Mouse (Mus musculus): ENCODE data around the gene Ankrd54. TPM values are rescaled to one million over a fixed set of nuclear protein-coding genes. Genes with fewer than 3 reads are reported as not detected.
"Not testable (repeated sequence)": the region's sequence is repeated elsewhere in the genome, so short reads cannot be mapped to it uniquely, and the experiment has no call there.

Gene Ankrd54
- total RNA-seq, 2 experiments from 2014 or later: 18.9 to 19.0 TPM

- DNase-seq (ENCODE audit: low spot score in 2 of 2): no peak
These were observed 44.5 kb downstream of the Ankrd54 start for GRCm38 (mm10) chr15:79018191-79018590.

GRCm38 (mm10) chr15:79013382-79013781 lies 49.3 kb downstream of the Ankrd54 start:
- DNase-seq (ENCODE audit: low spot score in 2 of 2): no peak

DNA sequence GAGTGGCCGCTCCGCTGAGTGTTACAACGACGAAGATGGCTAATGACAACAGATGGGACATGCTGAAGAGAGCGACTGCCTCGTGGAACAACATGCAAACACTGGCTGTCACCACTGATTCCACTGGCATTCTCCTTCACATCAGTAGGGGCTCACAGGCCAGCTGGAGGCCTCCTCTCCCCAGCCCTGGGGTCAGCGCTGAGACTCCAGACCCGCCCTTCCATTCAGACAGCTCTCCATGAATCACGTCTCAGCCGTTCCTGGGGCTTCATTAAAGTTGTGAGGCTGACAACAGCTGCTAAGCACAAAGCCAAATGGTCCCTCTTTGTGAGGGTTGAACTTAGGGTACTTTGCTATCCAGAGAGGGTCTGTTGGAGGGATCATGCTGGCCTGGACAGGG lies 51.1 kb downstream of the Ankrd54 start:
- no peak for DNase-seq (ENCODE audit: low spot score in 2 of 2)

DNA sequence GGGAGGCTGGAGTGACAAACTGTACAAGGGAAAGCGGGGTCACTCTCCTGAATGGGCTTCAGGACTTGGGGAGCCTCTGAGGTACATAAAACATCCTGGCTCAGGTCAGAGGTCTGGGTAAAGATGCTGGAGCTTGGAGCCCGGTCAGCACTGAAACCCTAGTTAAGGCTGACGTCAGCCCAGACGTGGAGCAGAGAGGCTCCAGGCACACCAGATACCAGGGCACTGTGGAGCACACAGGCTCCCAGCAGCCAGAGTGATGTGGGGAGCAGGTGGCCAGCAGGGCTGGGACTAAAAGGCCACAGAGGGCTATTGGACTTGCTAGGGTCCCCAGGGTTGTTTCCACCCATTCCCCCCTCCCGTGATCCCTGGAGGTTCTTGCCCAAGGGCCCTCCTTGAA lies 53.0 kb downstream of the Ankrd54 start:
- DNase-seq (ENCODE audit: low spot score in 2 of 2): no peak

DNA sequence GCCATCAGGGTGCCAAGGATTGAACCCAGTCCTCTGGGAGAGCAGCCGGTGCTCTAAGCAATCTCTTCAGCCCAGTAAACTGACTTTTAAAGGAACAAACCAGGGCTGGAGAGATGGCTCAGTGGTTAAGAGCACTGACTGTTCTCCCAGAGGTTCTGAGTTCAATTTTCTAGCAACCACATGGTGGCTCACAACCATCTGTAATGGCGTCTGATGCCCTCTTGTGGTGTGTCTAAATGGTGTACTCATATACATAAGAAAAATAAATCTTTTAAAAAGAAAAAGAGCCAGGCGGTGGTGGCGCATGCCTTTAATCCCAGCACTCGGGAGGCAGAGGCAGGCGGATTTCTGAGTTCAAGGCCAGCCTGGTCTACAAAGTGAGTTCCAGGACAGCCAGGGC lies 54.9 kb downstream of the Ankrd54 start:
- not testable (repeated sequence) for DNase-seq (ENCODE audit: low spot score in 2 of 2)

GRCm38 (mm10) chr15:79007059-79007458 lies 55.6 kb downstream of the Ankrd54 start:
- DNase-seq (ENCODE audit: low spot score in 2 of 2): no peak

- DNase-seq (ENCODE audit: low spot score in 2 of 2): peak in 1 of 2 experiments; percentile 63
These were observed 56.1 kb downstream of the Ankrd54 start for GRCm38 (mm10) chr15:79006638-79007037.

- no peak for DNase-seq (ENCODE audit: low spot score in 2 of 2)
These were observed 57.1 kb downstream of the Ankrd54 start for GRCm38 (mm10) chr15:79005581-79005980.

Other genes starting within 250 kb of the Ankrd54 start
- gene Cdc42ep1, start 220.3 kb downstream of the Ankrd54 start, total RNA-seq (2021): 10 to 100 TPM in 1 of 2 experiments, 1 to 10 TPM in 1; 9.9 to 10.5 TPM
- not detected for gene Lgals2, start 207.4 kb downstream of the Ankrd54 start, total RNA-seq (2021)
- gene Gga1, start 185.7 kb downstream of the Ankrd54 start, total RNA-seq (2021): 10 to 100 TPM; 51.3 to 52.4 TPM
- gene Gm49510, start 163.2 kb downstream of the Ankrd54 start, total RNA-seq (2021): under 1 TPM in 1 of 2 experiments, not detected in 1; 0.25 TPM
- gene Sh3bp1, start 163.1 kb downstream of the Ankrd54 start, total RNA-seq (2021): 10 to 100 TPM; 16.1 to 16.8 TPM
- gene Pdxp, start 149.0 kb downstream of the Ankrd54 start, total RNA-seq (2021): 100 to 1,000 TPM; 141 to 146 TPM
- gene Lgals1, start 136.2 kb downstream of the Ankrd54 start, total RNA-seq (2021): 10 to 100 TPM; 15.3 to 27.0 TPM
- gene Nol12, start 128.0 kb downstream of the Ankrd54 start, total RNA-seq (2021): 10 to 100 TPM; 35.9 to 36.1 TPM
- 10 to 100 TPM; 19.3 to 21.1 TPM for gene Triobp, start 115.2 kb downstream of the Ankrd54 start, total RNA-seq (2021)
- 10 to 100 TPM; 88.8 to 94.3 TPM for gene H1f0, start 34.4 kb downstream of the Ankrd54 start, total RNA-seq (2021)
- under 1 TPM in 1 of 2 experiments, not detected in 1; 0.72 TPM for gene Galr3, start 21.0 kb downstream of the Ankrd54 start, total RNA-seq (2021)
- 10 to 100 TPM; 82.2 to 83.1 TPM for gene Eif3l, start 12.3 kb upstream of the Ankrd54 start, total RNA-seq (2021)
- gene Micall1, start 46.0 kb upstream of the Ankrd54 start, total RNA-seq (2021): 10 to 100 TPM; 36.5 to 39.3 TPM
- gene Polr2f, start 78.1 kb upstream of the Ankrd54 start, total RNA-seq (2021): 100 to 1,000 TPM; 114 to 125 TPM
- 10 to 100 TPM; 12.4 to 13.5 TPM for gene 1700088E04Rik, start 78.4 kb upstream of the Ankrd54 start, total RNA-seq (2021)
- 10 to 100 TPM; 52.2 to 54.1 TPM for gene Sox10, start 102.3 kb upstream of the Ankrd54 start, total RNA-seq (2021)
- gene Pick1, start 166.3 kb upstream of the Ankrd54 start, total RNA-seq (2021): 10 to 100 TPM; 47.6 to 47.8 TPM
- 1 to 10 TPM; 1.3 to 1.7 TPM for gene Gm49486, start 166.5 kb upstream of the Ankrd54 start, total RNA-seq (2021)
- 1 to 10 TPM in 1 of 2 experiments, under 1 TPM in 1; 0.21 to 1.0 TPM for gene Slc16a8, start 191.9 kb upstream of the Ankrd54 start, total RNA-seq (2021)
- 1 to 10 TPM; 2.7 to 4.0 TPM for gene Baiap2l2, start 222.6 kb upstream of the Ankrd54 start, total RNA-seq (2021)

Measured in layer of hippocampus, postnatal 14 days (tissue).